Mouse (Mus musculus) stomach, postnatal 0 days (tissue): ENCODE data around the gene Rxrg.

Source experiments
- CTCF ChIP-seq: IDR thresholded peaks from 2 replicates; pipeline ENCODE4 v1.5.1; 2016; ENCODE audit warnings: antibody characterized with exemption, low read depth, mild to moderate bottlenecking, moderate library complexity
- EP300 ChIP-seq: optimal IDR thresholded peaks from 2 replicates; pipeline ENCODE3; 2016; ENCODE audit warnings: antibody characterized with exemption

DNA sequence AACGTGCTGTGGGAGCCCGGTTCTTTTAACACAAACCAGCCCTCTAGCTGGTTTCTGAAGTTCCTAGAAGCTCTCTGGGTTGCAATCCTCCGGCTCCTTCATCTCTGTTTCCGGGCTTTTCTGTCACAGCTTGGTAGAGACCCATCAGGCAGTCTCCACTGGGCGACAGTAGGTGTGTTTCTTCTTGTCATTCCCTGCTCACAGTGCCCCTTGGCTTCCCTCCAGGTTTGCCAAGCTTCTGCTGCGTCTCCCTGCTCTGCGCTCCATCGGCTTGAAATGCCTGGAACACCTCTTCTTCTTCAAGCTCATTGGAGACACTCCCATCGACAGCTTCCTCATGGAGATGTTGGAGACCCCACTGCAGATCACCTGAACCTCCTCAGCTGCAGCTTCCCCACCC is 40.7 kb downstream of the Rxrg start:
- TF ChIP-seq CTCF (no peak), EP300 (no peak)
